Mouse (Mus musculus): ENCODE data around the gene Clnk. TPM values are rescaled to one million over a fixed set of nuclear protein-coding genes. Genes with fewer than 3 reads are reported as not detected.

Gene Clnk
- polyA plus RNA-seq, 1 experiment from 2014 or later, result 0.14 TPM

GRCm38 (mm10) chr5:38708940-38709581 is 167.6 kb downstream of the Clnk start:
- ATAC-seq, result no peak
- Histone ChIP-seq H3K9ac (ENCODE audit: low read depth, low read length) (no peak overlapping the region), H3K4me1 (ENCODE audit: control insufficient read depth, insufficient read depth, low read length) (no peaks in the 10 kb centered on the region), H3K4me3 (ENCODE audit: low read depth, low read length) (no peak overlapping the region), H3K4me2 (ENCODE audit: low read length) (no peak overlapping the region), H3K9me3 (replicated peaks; ENCODE audit: control insufficient read depth, low read length, poor library complexity, severe bottlenecking) (no peaks in the 10 kb centered on the region), H3K36me3 (ENCODE audit: control insufficient read depth, insufficient read depth, low read length) (no peaks in the 10 kb centered on the region), H3K27me3 (ENCODE audit: control insufficient read depth, insufficient read depth, low read depth, low read length) (no peaks in the 10 kb centered on the region), H3K27ac (ENCODE audit: low read length) (no peak overlapping the region)
- WGBS, result 76% methylated on average over 11 of the region's 11 CpGs

- no peak overlapping the region for H3K27ac ChIP-seq (ENCODE audit: low read length)
- no peaks in the 10 kb centered on the region for H3K9me3 ChIP-seq (replicated peaks; ENCODE audit: control insufficient read depth, low read length, poor library complexity, severe bottlenecking)
- H3K4me1 ChIP-seq (ENCODE audit: control insufficient read depth, insufficient read depth, low read length), result no peaks in the 10 kb centered on the region
- 84% methylated on average over 7 of the region's 7 CpGs for WGBS
- no peak overlapping the region for H3K4me2 ChIP-seq (ENCODE audit: low read length)
- H3K27me3 ChIP-seq (ENCODE audit: control insufficient read depth, insufficient read depth, low read depth, low read length), result no peaks in the 10 kb centered on the region
- H3K9ac ChIP-seq (ENCODE audit: low read depth, low read length), result no peak overlapping the region
- ATAC-seq, result no peak
- H3K36me3 ChIP-seq (ENCODE audit: control insufficient read depth, insufficient read depth, low read length), result no peaks in the 10 kb centered on the region
- no peak overlapping the region for H3K4me3 ChIP-seq (ENCODE audit: low read depth, low read length)
Measured at GRCm38 (mm10) chr5:38707364-38708075, 169.1 kb downstream of the Clnk start.

GRCm38 (mm10) chr5:38702941-38703340 is 173.7 kb downstream of the Clnk start:
- Histone ChIP-seq H3K9me3 (replicated peaks; ENCODE audit: control insufficient read depth, low read length, poor library complexity, severe bottlenecking) (no peaks in the 10 kb centered on the region), H3K4me2 (ENCODE audit: low read length) (no peak overlapping the region), H3K4me3 (ENCODE audit: low read depth, low read length) (no peak overlapping the region), H3K27me3 (ENCODE audit: control insufficient read depth, insufficient read depth, low read depth, low read length) (no peaks in the 10 kb centered on the region), H3K9ac (ENCODE audit: low read depth, low read length) (no peak overlapping the region), H3K4me1 (ENCODE audit: control insufficient read depth, insufficient read depth, low read length) (no peaks in the 10 kb centered on the region), H3K36me3 (ENCODE audit: control insufficient read depth, insufficient read depth, low read length) (no peaks in the 10 kb centered on the region), H3K27ac (ENCODE audit: low read length) (no peak overlapping the region)
- 89% methylated on average over 6 of the region's 6 CpGs for WGBS
- no peak for ATAC-seq

- WGBS, result 66% methylated on average over 2 of the region's 2 CpGs
- no peak for ATAC-seq
- H3K4me2 ChIP-seq (ENCODE audit: low read length), result no peak overlapping the region
- no peaks in the 10 kb centered on the region for H3K4me1 ChIP-seq (ENCODE audit: control insufficient read depth, insufficient read depth, low read length)
- no peaks in the 10 kb centered on the region for H3K36me3 ChIP-seq (ENCODE audit: control insufficient read depth, insufficient read depth, low read length)
- no peak overlapping the region for H3K4me3 ChIP-seq (ENCODE audit: low read depth, low read length)
- no peaks in the 10 kb centered on the region for H3K9me3 ChIP-seq (replicated peaks; ENCODE audit: control insufficient read depth, low read length, poor library complexity, severe bottlenecking)
- no peak overlapping the region for H3K27ac ChIP-seq (ENCODE audit: low read length)
- no peaks in the 10 kb centered on the region for H3K27me3 ChIP-seq (ENCODE audit: control insufficient read depth, insufficient read depth, low read depth, low read length)
- H3K9ac ChIP-seq (ENCODE audit: low read depth, low read length), result no peak overlapping the region
Measured at GRCm38 (mm10) chr5:38702091-38702490, 174.5 kb downstream of the Clnk start.

GRCm38 (mm10) chr5:38698466-38698865 is 178.1 kb downstream of the Clnk start:
- no peak overlapping the region for H3K27ac ChIP-seq (ENCODE audit: low read length)
- no peak overlapping the region for H3K9ac ChIP-seq (ENCODE audit: low read depth, low read length)
- H3K9me3 ChIP-seq (replicated peaks; ENCODE audit: control insufficient read depth, low read length, poor library complexity, severe bottlenecking), result no peaks in the 10 kb centered on the region
- no peaks in the 10 kb centered on the region for H3K4me1 ChIP-seq (ENCODE audit: control insufficient read depth, insufficient read depth, low read length)
- H3K27me3 ChIP-seq (ENCODE audit: control insufficient read depth, insufficient read depth, low read depth, low read length), result no peaks in the 10 kb centered on the region
- no peak overlapping the region for H3K4me2 ChIP-seq (ENCODE audit: low read length)
- no peak overlapping the region for H3K4me3 ChIP-seq (ENCODE audit: low read depth, low read length)
- no peaks in the 10 kb centered on the region for H3K36me3 ChIP-seq (ENCODE audit: control insufficient read depth, insufficient read depth, low read length)
- no peak for ATAC-seq
- WGBS, result 70% methylated on average over 5 of the region's 5 CpGs

- no peaks in the 10 kb centered on the region for H3K36me3 ChIP-seq (ENCODE audit: control insufficient read depth, insufficient read depth, low read length)
- ATAC-seq, result no peak
- 10% methylated on average over 3 of the region's 3 CpGs for WGBS
Measured at GRCm38 (mm10) chr5:38698046-38698445, 178.6 kb downstream of the Clnk start.

GRCm38 (mm10) chr5:38696616-38697375 is 179.8 kb downstream of the Clnk start:
- H3K4me3 ChIP-seq (ENCODE audit: low read depth, low read length), result no peak overlapping the region
- ATAC-seq, result no peak
- H3K9me3 ChIP-seq (replicated peaks; ENCODE audit: control insufficient read depth, low read length, poor library complexity, severe bottlenecking), result no peaks in the 10 kb centered on the region
- H3K27me3 ChIP-seq (ENCODE audit: control insufficient read depth, insufficient read depth, low read depth, low read length), result no peaks in the 10 kb centered on the region
- no peaks in the 10 kb centered on the region for H3K36me3 ChIP-seq (ENCODE audit: control insufficient read depth, insufficient read depth, low read length)
- no peaks in the 10 kb centered on the region for H3K4me1 ChIP-seq (ENCODE audit: control insufficient read depth, insufficient read depth, low read length)
- WGBS, result 68% methylated on average over 8 of the region's 8 CpGs
- H3K27ac ChIP-seq (ENCODE audit: low read length), result no peak overlapping the region
- H3K4me2 ChIP-seq (ENCODE audit: low read length), result no peak overlapping the region
- no peak overlapping the region for H3K9ac ChIP-seq (ENCODE audit: low read depth, low read length)

More at GRCm38 (mm10) chr5:38698046-38698445, 178.6 kb downstream of the Clnk start:
- H3K9me3 ChIP-seq (replicated peaks; ENCODE audit: control insufficient read depth, low read length, poor library complexity, severe bottlenecking), result no peaks in the 10 kb centered on the region
- H3K27me3 ChIP-seq (ENCODE audit: control insufficient read depth, insufficient read depth, low read depth, low read length), result no peaks in the 10 kb centered on the region
- H3K4me1 ChIP-seq (ENCODE audit: control insufficient read depth, insufficient read depth, low read length), result no peaks in the 10 kb centered on the region
- no peak overlapping the region for H3K9ac ChIP-seq (ENCODE audit: low read depth, low read length)
- no peak overlapping the region for H3K4me2 ChIP-seq (ENCODE audit: low read length)
- no peak overlapping the region for H3K27ac ChIP-seq (ENCODE audit: low read length)
- H3K4me3 ChIP-seq (ENCODE audit: low read depth, low read length), result no peak overlapping the region

- Histone ChIP-seq H3K27ac (ENCODE audit: low read length) (no peak overlapping the region), H3K4me2 (ENCODE audit: low read length) (no peak overlapping the region), H3K36me3 (ENCODE audit: control insufficient read depth, insufficient read depth, low read length) (no peaks in the 10 kb centered on the region), H3K9ac (ENCODE audit: low read depth, low read length) (no peak overlapping the region), H3K4me3 (ENCODE audit: low read depth, low read length) (no peak overlapping the region), H3K27me3 (ENCODE audit: control insufficient read depth, insufficient read depth, low read depth, low read length) (no peaks in the 10 kb centered on the region), H3K9me3 (replicated peaks; ENCODE audit: control insufficient read depth, low read length, poor library complexity, severe bottlenecking) (no peaks in the 10 kb centered on the region), H3K4me1 (ENCODE audit: control insufficient read depth, insufficient read depth, low read length) (no peaks in the 10 kb centered on the region)
- 92% methylated on average over 6 of the region's 6 CpGs for WGBS
- no peak for ATAC-seq
Measured at GRCm38 (mm10) chr5:38692859-38693258, 183.8 kb downstream of the Clnk start.

GRCm38 (mm10) chr5:38689186-38689585 is 187.4 kb downstream of the Clnk start:
- Histone ChIP-seq H3K27ac (ENCODE audit: low read length) (no peak overlapping the region), H3K36me3 (ENCODE audit: control insufficient read depth, insufficient read depth, low read length) (no peaks in the 10 kb centered on the region), H3K9me3 (replicated peaks; ENCODE audit: control insufficient read depth, low read length, poor library complexity, severe bottlenecking) (no peaks in the 10 kb centered on the region), H3K4me1 (ENCODE audit: control insufficient read depth, insufficient read depth, low read length) (no peaks in the 10 kb centered on the region), H3K4me2 (ENCODE audit: low read length) (no peak overlapping the region), H3K9ac (ENCODE audit: low read depth, low read length) (no peak overlapping the region), H3K27me3 (ENCODE audit: control insufficient read depth, insufficient read depth, low read depth, low read length) (no peaks in the 10 kb centered on the region), H3K4me3 (ENCODE audit: low read depth, low read length) (no peak overlapping the region)
- no peak for ATAC-seq
- 90% methylated on average over 6 of the region's 6 CpGs for WGBS

Measured in midbrain, embryonic 16.5 days (tissue).